8 mouse cellular contexts compared by ENCODE assay signal in the genomic region with DNA sequence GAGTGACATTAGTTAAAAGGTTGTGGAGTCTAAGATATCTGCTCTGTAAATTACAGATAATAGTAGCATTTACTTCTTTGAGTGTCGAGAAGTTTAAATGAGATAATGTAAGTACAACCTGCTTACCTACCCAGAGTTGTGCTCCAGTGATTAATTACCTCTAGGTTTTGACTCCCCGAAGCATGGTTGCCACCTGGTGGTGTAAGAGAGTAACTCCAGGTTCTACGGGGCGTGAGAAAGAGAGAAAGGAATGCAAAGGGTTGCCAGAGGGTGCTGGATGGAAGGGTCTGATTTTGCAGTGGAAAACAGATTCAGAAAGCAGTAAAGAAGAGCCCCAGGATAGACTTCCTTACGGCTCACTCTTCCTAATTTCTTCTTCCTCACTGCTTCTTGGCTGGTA.
DNase-seq lines count a peak whose midpoint lies in the region; ATAC-seq and TF ChIP-seq lines count a peak whose summit lies in the region.

No protein-coding gene starts in this region.

- H3K36me3 ChIP-seq in heart, postnatal 0 days (replicated peaks; ENCODE audit: control insufficient read depth, insufficient read depth, low read length): no peaks in the 10 kb centered on the region
- H3K36me3 ChIP-seq in thymus, adult 2 months (ENCODE audit: control insufficient read depth, insufficient read depth, low read length): no peaks in the 10 kb centered on the region
- H3K36me3 ChIP-seq in intestine, embryonic 16.5 days (ENCODE audit: control insufficient read depth, insufficient read depth, low read length): no peaks in the 10 kb centered on the region

- 22% methylated on average over 5 of the region's 5 CpGs for WGBS in heart, postnatal 0 days
- 21% methylated on average over 5 of the region's 5 CpGs for WGBS in thymus, adult 2 months
- 37% methylated on average over 5 of the region's 5 CpGs for WGBS in intestine, embryonic 16.5 days

- no peaks in the 10 kb centered on the region for H3K9me3 ChIP-seq in heart, postnatal 0 days (replicated peaks; ENCODE audit: control insufficient read depth, low read length)
- H3K9me3 ChIP-seq in intestine, embryonic 16.5 days (ENCODE audit: control insufficient read depth, low read length): no peaks in the 10 kb centered on the region

- no peak overlapping the region for H3K9ac ChIP-seq in heart, postnatal 0 days (replicated peaks; ENCODE audit: low read depth, low read length)
- H3K9ac ChIP-seq in intestine, embryonic 16.5 days (ENCODE audit: low read depth, low read length): no peak overlapping the region

- no peak overlapping the region for H3K4me3 ChIP-seq in heart, postnatal 0 days (ENCODE audit: low read depth, low read length)
- no peak overlapping the region for H3K4me3 ChIP-seq in thymus, adult 2 months (ENCODE audit: control insufficient read depth, insufficient read depth, low read length)
- H3K4me3 ChIP-seq in intestine, embryonic 16.5 days (ENCODE audit: low read length): no peak overlapping the region

- H3K27me3 ChIP-seq in heart, postnatal 0 days (ENCODE audit: control insufficient read depth, insufficient read depth, low read length): no peaks in the 10 kb centered on the region
- H3K27me3 ChIP-seq in thymus, adult 2 months (ENCODE audit: control insufficient read depth, insufficient read depth, low read length): no peaks in the 10 kb centered on the region
- H3K27me3 ChIP-seq in intestine, embryonic 16.5 days (replicated peaks; ENCODE audit: control insufficient read depth, insufficient read depth, low read length): no peaks in the 10 kb centered on the region

- peak; percentile 71 for TF ChIP-seq CTCF in heart, postnatal 0 days (IDR thresholded peaks at IDR 0.05; ENCODE audit: low read depth)
- no peak for TF ChIP-seq CTCF in thymus, adult 2 months (IDR thresholded peaks at IDR 0.05; ENCODE audit: borderline replicate concordance, control insufficient read depth, extremely low read depth, insufficient read depth, low read length, poor library complexity)

- no peak for TF ChIP-seq EP300 in heart, postnatal 0 days (IDR thresholded peaks at IDR 0.05; ENCODE audit: low read depth)

- TF ChIP-seq POLR2A in thymus, adult 2 months (IDR thresholded peaks at IDR 0.05; ENCODE audit: control insufficient read depth, extremely low read depth, insufficient read depth, low read length, poor library complexity): no peak

- no peak for ATAC-seq in heart, postnatal 0 days (ENCODE audit: insufficient read depth, low read depth)
- ATAC-seq in common myeloid progenitor, adult 5-6 weeks (replicated peaks; ENCODE audit: low read depth, poor library complexity, severe bottlenecking): peak; percentile 92
- ATAC-seq in intestine, embryonic 16.5 days: no peak

- no peak overlapping the region for H3K27ac ChIP-seq in heart, postnatal 0 days (ENCODE audit: low read depth)
- no peak overlapping the region for H3K27ac ChIP-seq in thymus, adult 2 months (ENCODE audit: control insufficient read depth, insufficient read depth, low read length)
- no peak overlapping the region for H3K27ac ChIP-seq in intestine, embryonic 16.5 days (ENCODE audit: low read length)

- peak; percentile 46 for DNase-seq in heart, postnatal 0 days (ENCODE audit: low spot score)
- DNase-seq in heart, adult 8-10 months (ENCODE audit: low spot score): no peak
- peak; percentile 15 for DNase-seq in thymus, postnatal 4 days
- no peak for DNase-seq in thymus, adult 2 months
- peak; percentile 40 to 53 for DNase-seq in kidney, postnatal 4 days
- DNase-seq in right cerebral cortex, postnatal 10 days (ENCODE audit: low spot score in 2 of 2): peak; percentile 56 to 73

- H3K4me1 ChIP-seq in heart, postnatal 0 days (ENCODE audit: control insufficient read depth, insufficient read depth): no peaks in the 10 kb centered on the region
- H3K4me1 ChIP-seq in thymus, adult 2 months (replicated peaks; ENCODE audit: control insufficient read depth, insufficient read depth, low read length): no peaks in the 10 kb centered on the region
- H3K4me1 ChIP-seq in intestine, embryonic 16.5 days (ENCODE audit: control insufficient read depth, insufficient read depth, low read length): no peaks in the 10 kb centered on the region

- H3K4me2 ChIP-seq in heart, postnatal 0 days (ENCODE audit: low read depth, low read length): no peak overlapping the region
- no peak overlapping the region for H3K4me2 ChIP-seq in intestine, embryonic 16.5 days (ENCODE audit: low read depth, low read length)

Comparison
In these comparisons a context has a peak if more than half of its experiments do, and no peak if none do; other contexts are left out.
1. DNase-seq: peak in heart, postnatal 0 days (single experiment), thymus, postnatal 4 days (single experiment), kidney, postnatal 4 days (2 of 2) and right cerebral cortex, postnatal 10 days (2 of 2); none in heart, adult 8-10 months (single experiment) and thymus, adult 2 months (single experiment).